Mouse (Mus musculus): Measurements from ENCODE around the gene Ddx5.

DNA sequence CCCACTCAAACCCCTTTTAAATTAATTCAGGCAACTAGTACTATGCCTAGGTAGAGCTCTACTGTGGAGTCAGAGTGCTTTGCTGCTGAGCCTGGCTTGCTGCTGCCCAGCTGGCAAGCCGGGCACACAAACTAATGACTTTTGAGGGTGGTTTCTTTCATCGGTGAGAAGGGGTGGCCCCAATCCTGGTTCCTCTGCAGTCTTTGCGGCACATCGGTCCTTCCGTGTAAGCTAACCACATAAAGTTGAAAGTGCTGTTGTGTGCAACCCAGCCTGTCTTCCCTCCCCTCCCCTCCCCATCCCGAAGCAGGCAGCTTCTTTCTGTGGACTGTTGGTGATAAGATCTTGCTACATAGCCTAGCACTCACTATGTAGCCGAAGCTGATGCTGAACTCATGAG, 36.9 kb downstream of the Ddx5 start:
- no peak for TF ChIP-seq CTCF (IDR thresholded peaks at IDR 0.05; ENCODE audit: control insufficient read depth, insufficient read depth, insufficient replicate concordance, low read depth, low read length)
- no peak for TF ChIP-seq POLR2A (IDR thresholded peaks at IDR 0.05; ENCODE audit: control insufficient read depth, low read depth, low read length)

Data from testis, adult 2 months (tissue).